Mouse (Mus musculus): ENCODE measurements around the gene Idh1. TPM values are rescaled to one million over a fixed set of nuclear protein-coding genes. Genes with fewer than 3 reads are reported as not detected.

Idh1 gene
- polyA plus RNA-seq, 1 experiment from 2014 or later, result 436 TPM

- Histone ChIP-seq H3K27me3 (ENCODE audit: control insufficient read depth, insufficient read depth, low read length) (no peaks in the 10 kb centered on the region), H3K9me3 (ENCODE audit: control insufficient read depth, low read length) (no peaks in the 10 kb centered on the region), H3K9ac (ENCODE audit: low read depth, low read length) (no peak overlapping the region), H3K4me3 (ENCODE audit: low read depth, low read length) (no peak overlapping the region), H3K27ac (ENCODE audit: low read depth, low read length) (no peak overlapping the region), H3K36me3 (ENCODE audit: control insufficient read depth, insufficient read depth, low read length) (0 out of 2 replicates have a peak, but pooled peaks cover 4% of the 10 kb centered on the region), H3K4me1 (replicated peaks; ENCODE audit: control insufficient read depth, insufficient read depth, low read length) (no peaks in the 10 kb centered on the region), H3K4me2 (replicated peaks; ENCODE audit: low read depth, low read length) (no peak overlapping the region)
- DNase-seq (ENCODE audit: low spot score) (no peak), ATAC-seq (ENCODE audit: low FRiP score) (no peak)
- 96% methylated on average over 2 of the region's 2 CpGs for WGBS
These were observed 12.6 kb upstream of the Idh1 start for GRCm38 (mm10) chr1:65198861-65199260.

GRCm38 (mm10) chr1:65198425-65198824 is 12.1 kb upstream of the Idh1 start:
- WGBS, result 92% methylated on average over 2 of the region's 2 CpGs
- 0 out of 2 replicates have a peak, but pooled peaks cover 4% of the 10 kb centered on the region for H3K36me3 ChIP-seq (ENCODE audit: control insufficient read depth, insufficient read depth, low read length)
- no peak overlapping the region for H3K4me2 ChIP-seq (replicated peaks; ENCODE audit: low read depth, low read length)
- no peak overlapping the region for H3K4me3 ChIP-seq (ENCODE audit: low read depth, low read length)
- H3K4me1 ChIP-seq (replicated peaks; ENCODE audit: control insufficient read depth, insufficient read depth, low read length), result no peaks in the 10 kb centered on the region
- no peak for DNase-seq (ENCODE audit: low spot score)
- no peak overlapping the region for H3K9ac ChIP-seq (ENCODE audit: low read depth, low read length)
- no peak for ATAC-seq (ENCODE audit: low FRiP score)
- no peak overlapping the region for H3K27ac ChIP-seq (ENCODE audit: low read depth, low read length)
- no peaks in the 10 kb centered on the region for H3K27me3 ChIP-seq (ENCODE audit: control insufficient read depth, insufficient read depth, low read length)
- no peaks in the 10 kb centered on the region for H3K9me3 ChIP-seq (ENCODE audit: control insufficient read depth, low read length)

- WGBS, result 95% methylated on average over 2 of the region's 2 CpGs
- no peak overlapping the region for H3K4me3 ChIP-seq (ENCODE audit: low read depth, low read length)
- H3K36me3 ChIP-seq (ENCODE audit: control insufficient read depth, insufficient read depth, low read length), result 0 out of 2 replicates have a peak, but pooled peaks cover 6% of the 10 kb centered on the region
- H3K9ac ChIP-seq (ENCODE audit: low read depth, low read length), result no peak overlapping the region
- ATAC-seq (ENCODE audit: low FRiP score) (no peak), DNase-seq (ENCODE audit: low spot score) (no peak)
- no peak overlapping the region for H3K4me2 ChIP-seq (replicated peaks; ENCODE audit: low read depth, low read length)
- H3K4me1 ChIP-seq (replicated peaks; ENCODE audit: control insufficient read depth, insufficient read depth, low read length), result no peaks in the 10 kb centered on the region
- no peak overlapping the region for H3K27ac ChIP-seq (ENCODE audit: low read depth, low read length)
- H3K27me3 ChIP-seq (ENCODE audit: control insufficient read depth, insufficient read depth, low read length), result no peaks in the 10 kb centered on the region
- H3K9me3 ChIP-seq (ENCODE audit: control insufficient read depth, low read length), result no peaks in the 10 kb centered on the region
These were observed 6.9 kb upstream of the Idh1 start for GRCm38 (mm10) chr1:65193226-65193625.

- 0 out of 2 replicates have a peak, but pooled peaks cover 2% of the 10 kb centered on the region for H3K36me3 ChIP-seq (ENCODE audit: control insufficient read depth, insufficient read depth, low read length)
- ATAC-seq (ENCODE audit: low FRiP score) (no peak), DNase-seq (ENCODE audit: low spot score) (no peak)
- no peaks in the 10 kb centered on the region for H3K27me3 ChIP-seq (ENCODE audit: control insufficient read depth, insufficient read depth, low read length)
- WGBS, result 85% methylated on average over 4 of the region's 4 CpGs
- no peaks in the 10 kb centered on the region; the same call in 1 of the 2 replicates for H3K4me1 ChIP-seq (replicated peaks; ENCODE audit: control insufficient read depth, insufficient read depth, low read length)
- no peaks in the 10 kb centered on the region for H3K9me3 ChIP-seq (ENCODE audit: control insufficient read depth, low read length)
- H3K9ac ChIP-seq (ENCODE audit: low read depth, low read length), result no peak overlapping the region
- H3K27ac ChIP-seq (ENCODE audit: low read depth, low read length), result no peak overlapping the region
- no peak overlapping the region for H3K4me2 ChIP-seq (replicated peaks; ENCODE audit: low read depth, low read length)
- H3K4me3 ChIP-seq (ENCODE audit: low read depth, low read length), result no peak overlapping the region
These were observed 3.9 kb upstream of the Idh1 start for GRCm38 (mm10) chr1:65190172-65190571.

- 0 out of 2 replicates have a peak, but pooled peaks cover 2% of the 10 kb centered on the region for H3K36me3 ChIP-seq (ENCODE audit: control insufficient read depth, insufficient read depth, low read length)
- H3K4me1 ChIP-seq (replicated peaks; ENCODE audit: control insufficient read depth, insufficient read depth, low read length), result no peaks in the 10 kb centered on the region; the same call in 1 of the 2 replicates
- no peaks in the 10 kb centered on the region for H3K27me3 ChIP-seq (ENCODE audit: control insufficient read depth, insufficient read depth, low read length)
- H3K4me3 ChIP-seq (ENCODE audit: low read depth, low read length), result peak overlapping the region; percentile 91
- WGBS, result 0% methylated on average over 6 of the region's 6 CpGs
- H3K9me3 ChIP-seq (ENCODE audit: control insufficient read depth, low read length), result no peaks in the 10 kb centered on the region
- DNase-seq (ENCODE audit: low spot score) (no peak), ATAC-seq (ENCODE audit: low FRiP score) (no peak)
- peak overlapping the region; percentile 93 for H3K9ac ChIP-seq (ENCODE audit: low read depth, low read length)
- H3K27ac ChIP-seq (ENCODE audit: low read depth, low read length), result no peak overlapping the region
- peak overlapping the region; percentile 70 for H3K4me2 ChIP-seq (replicated peaks; ENCODE audit: low read depth, low read length)
These were observed 752 bp upstream of the Idh1 start for GRCm38 (mm10) chr1:65187074-65187430.

GRCm38 (mm10) chr1:65185524-65186205 is 635 bp downstream of the Idh1 start:
- no peaks in the 10 kb centered on the region for H3K9me3 ChIP-seq (ENCODE audit: control insufficient read depth, low read length)
- H3K4me1 ChIP-seq (replicated peaks; ENCODE audit: control insufficient read depth, insufficient read depth, low read length), result no peaks in the 10 kb centered on the region; the same call in 1 of the 2 replicates
- ATAC-seq (ENCODE audit: low FRiP score) (no peak), DNase-seq (ENCODE audit: low spot score) (no peak)
- no peaks in the 10 kb centered on the region for H3K27me3 ChIP-seq (ENCODE audit: control insufficient read depth, insufficient read depth, low read length)
- no peaks in the 10 kb centered on the region for H3K36me3 ChIP-seq (ENCODE audit: control insufficient read depth, insufficient read depth, low read length)
- WGBS, result 28% methylated on average over 12 of the region's 12 CpGs
- peak overlapping the region; percentile 70 for H3K4me2 ChIP-seq (replicated peaks; ENCODE audit: low read depth, low read length)
- H3K9ac ChIP-seq (ENCODE audit: low read depth, low read length), result peak overlapping the region; percentile 48
- no peak overlapping the region for H3K27ac ChIP-seq (ENCODE audit: low read depth, low read length)
- H3K4me3 ChIP-seq (ENCODE audit: low read depth, low read length), result peak overlapping the region; percentile 91

GRCm38 (mm10) chr1:65185011-65185410 is 1.3 kb downstream of the Idh1 start:
- Histone ChIP-seq H3K4me3 (ENCODE audit: low read depth, low read length) (no peak overlapping the region), H3K27me3 (ENCODE audit: control insufficient read depth, insufficient read depth, low read length) (no peaks in the 10 kb centered on the region), H3K27ac (ENCODE audit: low read depth, low read length) (no peak overlapping the region), H3K36me3 (ENCODE audit: control insufficient read depth, insufficient read depth, low read length) (no peaks in the 10 kb centered on the region), H3K4me2 (replicated peaks; ENCODE audit: low read depth, low read length) (no peak overlapping the region), H3K9ac (ENCODE audit: low read depth, low read length) (no peak overlapping the region), H3K4me1 (replicated peaks; ENCODE audit: control insufficient read depth, insufficient read depth, low read length) (no peaks in the 10 kb centered on the region; the same call in 1 of the 2 replicates), H3K9me3 (ENCODE audit: control insufficient read depth, low read length) (no peaks in the 10 kb centered on the region)
- ATAC-seq (ENCODE audit: low FRiP score) (no peak), DNase-seq (ENCODE audit: low spot score) (no peak)
- 86% methylated on average over 8 of the region's 8 CpGs for WGBS

GRCm38 (mm10) chr1:65183994-65184393 is 2.3 kb downstream of the Idh1 start:
- no peak overlapping the region for H3K9ac ChIP-seq (ENCODE audit: low read depth, low read length)
- DNase-seq (ENCODE audit: low spot score) (no peak), ATAC-seq (ENCODE audit: low FRiP score) (no peak)
- H3K36me3 ChIP-seq (ENCODE audit: control insufficient read depth, insufficient read depth, low read length), result no peaks in the 10 kb centered on the region
- no peaks in the 10 kb centered on the region; the same call in 1 of the 2 replicates for H3K4me1 ChIP-seq (replicated peaks; ENCODE audit: control insufficient read depth, insufficient read depth, low read length)
- WGBS, result 91% methylated on average over 2 of the region's 2 CpGs
- no peaks in the 10 kb centered on the region for H3K27me3 ChIP-seq (ENCODE audit: control insufficient read depth, insufficient read depth, low read length)
- no peak overlapping the region for H3K4me2 ChIP-seq (replicated peaks; ENCODE audit: low read depth, low read length)
- H3K27ac ChIP-seq (ENCODE audit: low read depth, low read length), result no peak overlapping the region
- no peak overlapping the region for H3K4me3 ChIP-seq (ENCODE audit: low read depth, low read length)
- H3K9me3 ChIP-seq (ENCODE audit: control insufficient read depth, low read length), result no peaks in the 10 kb centered on the region

GRCm38 (mm10) chr1:65181459-65181858 is 4.8 kb downstream of the Idh1 start:
- WGBS, result 90% methylated on average over 5 of the region's 5 CpGs
- no peak overlapping the region for H3K4me2 ChIP-seq (replicated peaks; ENCODE audit: low read depth, low read length)
- no peak overlapping the region for H3K9ac ChIP-seq (ENCODE audit: low read depth, low read length)
- H3K27me3 ChIP-seq (ENCODE audit: control insufficient read depth, insufficient read depth, low read length), result no peaks in the 10 kb centered on the region
- DNase-seq (ENCODE audit: low spot score) (no peak), ATAC-seq (ENCODE audit: low FRiP score) (no peak)
- no peaks in the 10 kb centered on the region for H3K9me3 ChIP-seq (ENCODE audit: control insufficient read depth, low read length)
- H3K4me3 ChIP-seq (ENCODE audit: low read depth, low read length), result no peak overlapping the region
- no peak overlapping the region for H3K27ac ChIP-seq (ENCODE audit: low read depth, low read length)
- no peaks in the 10 kb centered on the region for H3K36me3 ChIP-seq (ENCODE audit: control insufficient read depth, insufficient read depth, low read length)
- no peaks in the 10 kb centered on the region for H3K4me1 ChIP-seq (replicated peaks; ENCODE audit: control insufficient read depth, insufficient read depth, low read length)
